Comparison of ENCODE assay signal across 14 mouse cellular contexts in the genomic region with DNA sequence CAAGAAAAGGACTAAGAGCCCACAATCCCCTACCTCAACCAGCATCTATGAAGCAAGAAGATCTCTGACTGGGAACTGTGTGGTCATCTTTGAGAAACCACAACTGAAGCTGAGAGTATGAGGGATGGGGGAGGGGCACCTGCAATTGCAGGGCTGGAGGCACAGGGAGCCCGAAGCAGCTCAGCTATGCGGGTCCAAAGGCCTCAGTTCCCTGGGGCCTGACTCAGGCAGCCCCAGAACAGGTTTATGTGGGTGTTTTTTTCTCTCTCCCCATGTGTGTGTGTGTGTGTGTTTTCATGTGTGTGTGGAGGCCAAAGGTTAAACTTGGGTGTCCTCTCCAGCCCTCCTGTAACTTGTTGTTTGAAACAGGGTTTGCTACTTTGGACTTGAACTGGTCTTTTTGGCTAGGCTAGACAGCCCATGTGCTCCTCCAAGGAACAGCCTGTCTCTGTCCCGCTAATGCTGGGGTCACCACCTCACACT. TPM values are rescaled to one million over a fixed set of nuclear protein-coding genes. Genes with fewer than 3 reads are reported as not detected.
DNase-seq lines count a peak whose midpoint lies in the region; ATAC-seq lines count a peak whose summit lies in the region.
"Had no signal": no experiment of that assay in that cellular context is flagged by ENCODE, and none has a peak within 500 bp of the region (broad histone marks: within the 10 kb centered on the region; RNA-seq: fewer than 3 reads in every experiment).

No protein-coding gene starts in this region.

- no peaks in the 10 kb centered on the region for H3K36me3 ChIP-seq in kidney, embryonic 16.5 days (ENCODE audit: insufficient read depth, low read length)
- no peaks in the 10 kb centered on the region for H3K36me3 ChIP-seq in liver, embryonic 15.5 days (replicated peaks)
- H3K36me3 ChIP-seq: heart, embryonic 12.5 days; hindbrain, embryonic 13.5 days; midbrain, embryonic 12.5 days had no signal

- H3K27me3 ChIP-seq in kidney, embryonic 16.5 days (ENCODE audit: insufficient read depth, low read length), result no peaks in the 10 kb centered on the region
- 0 out of 2 replicates have a peak, but pooled peaks cover 7% of the 10 kb centered on the region for H3K27me3 ChIP-seq in liver, embryonic 15.5 days
- H3K27me3 ChIP-seq: hindbrain, embryonic 13.5 days had no signal

- no peak overlapping the region for H3K27ac ChIP-seq in kidney, embryonic 16.5 days (ENCODE audit: low read length)
- peak overlapping the region; percentile 12; the same call in 1 of the 2 replicates for H3K27ac ChIP-seq in liver, embryonic 15.5 days (replicated peaks)
- H3K27ac ChIP-seq: hindbrain, embryonic 13.5 days; midbrain, embryonic 12.5 days had no signal

- H3K4me3 ChIP-seq in kidney, embryonic 16.5 days (ENCODE audit: low read length), result no peak overlapping the region
- no peak overlapping the region for H3K4me3 ChIP-seq in liver, embryonic 15.5 days (replicated peaks)
- H3K4me3 ChIP-seq: hindbrain, embryonic 13.5 days; midbrain, embryonic 12.5 days had no signal

- no peak overlapping the region for H3K4me2 ChIP-seq in kidney, embryonic 16.5 days (replicated peaks; ENCODE audit: low read depth, low read length)
- peak overlapping the region; percentile 11; the same call in 1 of the 2 replicates for H3K4me2 ChIP-seq in liver, embryonic 15.5 days

- peak; percentile 14 for DNase-seq in 3T3-L1 (ENCODE audit: low read depth, low spot score)
- no peak for DNase-seq in gastrocnemius, postnatal 36 days
- no peak for DNase-seq in layer of hippocampus, adult 8-10 months (ENCODE audit: low spot score in 2 of 2)
- DNase-seq in right cerebral cortex, adult 18-20 months, result no peak
- DNase-seq in Muller cell, postnatal 12 days (ENCODE audit: inconsistent ontology term), result no peak
- DNase-seq: cerebellum, postnatal 10 days; lung, adult 2 months; right cerebral cortex, postnatal 4 days had no signal

- WGBS in kidney, embryonic 16.5 days, result 14% methylated on average over 3 of the region's 3 CpGs
- 5% methylated on average over 3 of the region's 3 CpGs for WGBS in liver, embryonic 15.5 days (ENCODE audit: insufficient replicate concordance)

- no peak overlapping the region for H3K9ac ChIP-seq in kidney, embryonic 16.5 days (replicated peaks; ENCODE audit: low read length)
- no peak overlapping the region for H3K9ac ChIP-seq in liver, embryonic 15.5 days
- H3K9ac ChIP-seq: heart, embryonic 12.5 days; hindbrain, embryonic 13.5 days; midbrain, embryonic 12.5 days had no signal

- no peaks in the 10 kb centered on the region for H3K9me3 ChIP-seq in kidney, embryonic 16.5 days (ENCODE audit: low read length)
- H3K9me3 ChIP-seq in liver, embryonic 15.5 days (replicated peaks), result no peaks in the 10 kb centered on the region
- H3K9me3 ChIP-seq: heart, embryonic 12.5 days; hindbrain, embryonic 13.5 days; midbrain, embryonic 12.5 days had no signal

- peak; percentile 80 for ATAC-seq in common myeloid progenitor, adult 5-6 weeks (replicated peaks; ENCODE audit: low read depth, poor library complexity, severe bottlenecking)
- peak; percentile 70 for ATAC-seq in kidney, embryonic 16.5 days (ENCODE audit: low FRiP score, low TSS enrichment)
- peak; percentile 49 for ATAC-seq in liver, embryonic 15.5 days (ENCODE audit: insufficient read depth)

- intact Hi-C loops in gastrocnemius, postnatal 36 days (cut with DNase I), result no loop called here

- 0 out of 2 replicates have a peak, but pooled peaks cover 3% of the 10 kb centered on the region for H3K4me1 ChIP-seq in kidney, embryonic 16.5 days (ENCODE audit: insufficient read depth, low read length)
- H3K4me1 ChIP-seq in liver, embryonic 15.5 days (replicated peaks), result peaks cover 17% of the 10 kb centered on the region; the same call in 1 of the 2 replicates

RNA-seq across cellular contexts. Expression of a gene that starts 6.2 kb away (rescaled TPM):
- total RNA-seq in common myeloid progenitor, adult 5-6 weeks (2017), result 9.8 and 15.0 TPM in 2 replicates
- 54.3 and 66.1 TPM in 2 replicates for polyA plus RNA-seq in kidney, embryonic 16.5 days (2015; fragmentation: Nextera tagmentation; extraction: Ambion mirVana)
- polyA plus RNA-seq in liver, embryonic 15.5 days (2015; fragmentation: Nextera tagmentation; extraction: Ambion mirVana), result 6.6 and 6.7 TPM in 2 replicates
- 100 to 1,000 TPM; 152 to 220 TPM for total RNA-seq in gastrocnemius, postnatal 36 days (2021)
- 10 to 100 TPM; 48.3 to 51.1 (median 49.1) TPM for total RNA-seq in layer of hippocampus, adult 8-10 months (2022)

RNA-seq across cellular contexts. Expression of a gene that starts 53.1 kb away (rescaled TPM):
- 147 and 154 TPM in 2 replicates for total RNA-seq in common myeloid progenitor, adult 5-6 weeks (2017)
- polyA plus RNA-seq in kidney, embryonic 16.5 days (2015; fragmentation: Nextera tagmentation; extraction: Ambion mirVana), result 84.6 and 89.5 TPM in 2 replicates
- 31.0 and 34.8 TPM in 2 replicates for polyA plus RNA-seq in liver, embryonic 15.5 days (2015; fragmentation: Nextera tagmentation; extraction: Ambion mirVana)
- 10 to 100 TPM; 51.6 to 56.4 TPM for total RNA-seq in gastrocnemius, postnatal 36 days (2021)
- total RNA-seq in layer of hippocampus, adult 8-10 months (2022), result 10 to 100 TPM; 40.2 to 54.4 (median 44.8) TPM

RNA-seq across cellular contexts. Expression of a gene that starts 53.5 kb away (rescaled TPM):
- 26.3 and 27.5 TPM in 2 replicates for total RNA-seq in common myeloid progenitor, adult 5-6 weeks (2017)
- 137 and 139 TPM in 2 replicates for polyA plus RNA-seq in kidney, embryonic 16.5 days (2015; fragmentation: Nextera tagmentation; extraction: Ambion mirVana)
- 60.6 and 66.3 TPM in 2 replicates for polyA plus RNA-seq in liver, embryonic 15.5 days (2015; fragmentation: Nextera tagmentation; extraction: Ambion mirVana)
- total RNA-seq in gastrocnemius, postnatal 36 days (2021), result 100 to 1,000 TPM; 201 to 223 TPM
- total RNA-seq in layer of hippocampus, adult 8-10 months (2022), result 100 to 1,000 TPM; 117 to 140 (median 130) TPM

RNA-seq across cellular contexts. Expression of a gene that starts 56.3 kb away (rescaled TPM):
- 24.8 and 35.5 TPM in 2 replicates for total RNA-seq in common myeloid progenitor, adult 5-6 weeks (2017)
- polyA plus RNA-seq in kidney, embryonic 16.5 days (2015; fragmentation: Nextera tagmentation; extraction: Ambion mirVana), result 15.6 and 16.1 TPM in 2 replicates
- polyA plus RNA-seq in liver, embryonic 15.5 days (2015; fragmentation: Nextera tagmentation; extraction: Ambion mirVana), result 8.3 and 9.1 TPM in 2 replicates
- total RNA-seq in gastrocnemius, postnatal 36 days (2021), result 10 to 100 TPM; 14.8 to 16.9 TPM
- 10 to 100 TPM; 35.0 to 41.8 (median 37.4) TPM for total RNA-seq in layer of hippocampus, adult 8-10 months (2022)
